Mouse (Mus musculus): Measurements from ENCODE around the gene Naa38.
A peak's percentile ranks its signal among the peaks of the same experiment; 100 is the strongest.

Naa38 gene

GRCm38 (mm10) chr11:69414421-69415326, 19.4 kb downstream of the Naa38 start:
- DNase-seq (ENCODE audit: low spot score in 2 of 2) = no peak

- DNase-seq (ENCODE audit: low spot score in 2 of 2) = no peak
Measured at GRCm38 (mm10) chr11:69415327-69415667, 20.0 kb downstream of the Naa38 start.

GRCm38 (mm10) chr11:69415668-69416451, 20.6 kb downstream of the Naa38 start:
- no peak for DNase-seq (ENCODE audit: low spot score in 2 of 2)

- no peak for DNase-seq (ENCODE audit: low spot score in 2 of 2)
Measured at GRCm38 (mm10) chr11:69416509-69416908, 21.2 kb downstream of the Naa38 start.

GRCm38 (mm10) chr11:69416921-69417448, 21.7 kb downstream of the Naa38 start:
- no peak for DNase-seq (ENCODE audit: low spot score in 2 of 2)

- peak; percentile 81 to 88 for DNase-seq (ENCODE audit: low spot score in 2 of 2)
Measured at GRCm38 (mm10) chr11:69417449-69418384, 22.4 kb downstream of the Naa38 start.

GRCm38 (mm10) chr11:69418481-69419442, 23.5 kb downstream of the Naa38 start:
- peak; percentile 91 to 95 for DNase-seq (ENCODE audit: low spot score in 2 of 2)

GRCm38 (mm10) chr11:69419443-69419812, 24.1 kb downstream of the Naa38 start:
- DNase-seq (ENCODE audit: low spot score in 2 of 2) = no peak

GRCm38 (mm10) chr11:69419813-69420553, 24.7 kb downstream of the Naa38 start:
- no peak for DNase-seq (ENCODE audit: low spot score in 2 of 2)

- DNase-seq (ENCODE audit: low spot score in 2 of 2) = no peak
Measured at GRCm38 (mm10) chr11:69420554-69421000, 25.3 kb downstream of the Naa38 start.

GRCm38 (mm10) chr11:69421131-69421977, 26.1 kb downstream of the Naa38 start:
- no peak for DNase-seq (ENCODE audit: low spot score in 2 of 2)

- DNase-seq (ENCODE audit: low spot score in 2 of 2) = no peak
Measured at GRCm38 (mm10) chr11:69422842-69423241, 27.6 kb downstream of the Naa38 start.

GRCm38 (mm10) chr11:69423885-69424284, 28.6 kb downstream of the Naa38 start:
- DNase-seq (ENCODE audit: low spot score in 2 of 2) = no peak

- DNase-seq (ENCODE audit: low spot score in 2 of 2) = no peak
Measured at GRCm38 (mm10) chr11:69426246-69426645, 31.0 kb downstream of the Naa38 start.

- no peak for DNase-seq (ENCODE audit: low spot score in 2 of 2)
Measured at GRCm38 (mm10) chr11:69428751-69429150, 33.5 kb downstream of the Naa38 start.

GRCm38 (mm10) chr11:69429313-69429712, 34.0 kb downstream of the Naa38 start:
- DNase-seq (ENCODE audit: low spot score in 2 of 2) = no peak

GRCm38 (mm10) chr11:69430631-69431030, 35.3 kb downstream of the Naa38 start:
- no peak for DNase-seq (ENCODE audit: low spot score in 2 of 2)

GRCm38 (mm10) chr11:69431829-69432639, 36.7 kb downstream of the Naa38 start:
- peak; percentile 59 to 60 for DNase-seq (ENCODE audit: low spot score in 2 of 2)
